Comparison of ENCODE assay signal across 25 mouse cellular contexts in genomic region chr3:53987316-53987715, GRCm38 (mm10).
"Had no signal": no experiment of that assay in that cellular context is flagged by ENCODE, and none has a peak within 500 bp of the region (broad histone marks: within the 10 kb centered on the region; RNA-seq: fewer than 3 reads in every experiment).

No protein-coding gene starts in this region.

- H3K4me2 ChIP-seq: heart, embryonic 11.5 days; heart, embryonic 13.5 days; heart, embryonic 15.5 days; hindbrain, embryonic 12.5 days; hindbrain, embryonic 14.5 days; limb, embryonic 13.5 days; limb, embryonic 15.5 days; liver, embryonic 12.5 days had no signal

- H3K9ac ChIP-seq: heart, embryonic 13.5 days; heart, embryonic 15.5 days; hindbrain, embryonic 12.5 days; hindbrain, embryonic 14.5 days; limb, embryonic 13.5 days; limb, embryonic 15.5 days; liver, embryonic 12.5 days; liver, embryonic 14.5 days had no signal

- DNase-seq: gastrocnemius, postnatal 14 days; gastrocnemius, postnatal 36 days; heart, adult 11 months; heart, adult 2 months; heart, postnatal 14 days; heart, postnatal 36 days; kidney, adult 11 months; kidney, adult 8-10 months; kidney, postnatal 10 days; kidney, postnatal 25 days; kidney, postnatal 4 days; left cerebral cortex, postnatal 4 days had no signal

- H3K9me3 ChIP-seq: heart, embryonic 13.5 days; heart, embryonic 15.5 days; hindbrain, embryonic 12.5 days; limb, embryonic 13.5 days; limb, embryonic 15.5 days; liver, embryonic 12.5 days had no signal

- H3K36me3 ChIP-seq: heart, embryonic 13.5 days; heart, embryonic 15.5 days; hindbrain, embryonic 12.5 days; limb, embryonic 13.5 days; limb, embryonic 15.5 days; liver, embryonic 12.5 days had no signal

- H3K27me3 ChIP-seq: heart, embryonic 13.5 days; heart, embryonic 15.5 days; hindbrain, embryonic 12.5 days; limb, embryonic 13.5 days; limb, embryonic 15.5 days; liver, embryonic 12.5 days had no signal

- H3K27ac ChIP-seq: heart, adult 2 months; heart, embryonic 13.5 days; heart, embryonic 15.5 days; hindbrain, embryonic 12.5 days; hindbrain, embryonic 14.5 days; left cerebral cortex, adult 2 months; limb, embryonic 13.5 days; limb, embryonic 15.5 days; liver, embryonic 12.5 days; liver, embryonic 14.5 days had no signal

- ATAC-seq: hindbrain, embryonic 16.5 days; inflammation-experienced regulatory T-cells, adult 6 months; intestine, embryonic 16.5 days; liver, embryonic 12.5 days had no signal

- H3K4me1 ChIP-seq: heart, embryonic 13.5 days; heart, embryonic 15.5 days; hindbrain, embryonic 12.5 days; limb, embryonic 13.5 days; limb, embryonic 15.5 days; liver, embryonic 12.5 days had no signal

- H3K4me3 ChIP-seq: heart, adult 2 months; heart, embryonic 13.5 days; heart, embryonic 15.5 days; hindbrain, embryonic 12.5 days; left cerebral cortex, adult 2 months; limb, embryonic 13.5 days; limb, embryonic 15.5 days; liver, embryonic 12.5 days had no signal
